Mouse (Mus musculus) spleen, adult 2 months (tissue): ENCODE measurements around the gene Orc1.

ENCODE experiments used
- CTCF ChIP-seq: fragments of 200-500 bp; IDR thresholded peaks from 2 replicates; pipeline ENCODE4 v1.5.1; 2011; ENCODE audit warnings: mild to moderate bottlenecking, inconsistent platforms; ENCODE audit not compliant: insufficient read depth, insufficient read length, insufficient replicate concordance; ENCODE audit errors: extremely low read depth
- POLR2A ChIP-seq: fragments of 200-500 bp; IDR thresholded peaks from 2 replicates; pipeline ENCODE4 v1.6.1; 2011; ENCODE audit warnings: low read depth, low read length, inconsistent platforms

- TF ChIP-seq POLR2A (no peak), CTCF (no peak)
These were observed 52.4 kb downstream of the Orc1 start for GRCm38 (mm10) chr4:108631616-108632015.
